Mouse (Mus musculus) T-cell, adult 66 days (primary cell): ENCODE measurements around the gene Gm5624. TPM values are rescaled to one million over a fixed set of nuclear protein-coding genes. Genes with fewer than 3 reads are reported as not detected.

Experiments used
- total RNA-seq, 2 experiments: library from RNA; stranded (reverse); gene quantifications; 3 replicates in 1 of 2; 4 replicates in 1 of 2; pipeline ENCODE4 v1.2.4; 2023

Gene Gm5624
- not detected for total RNA-seq

DNA sequence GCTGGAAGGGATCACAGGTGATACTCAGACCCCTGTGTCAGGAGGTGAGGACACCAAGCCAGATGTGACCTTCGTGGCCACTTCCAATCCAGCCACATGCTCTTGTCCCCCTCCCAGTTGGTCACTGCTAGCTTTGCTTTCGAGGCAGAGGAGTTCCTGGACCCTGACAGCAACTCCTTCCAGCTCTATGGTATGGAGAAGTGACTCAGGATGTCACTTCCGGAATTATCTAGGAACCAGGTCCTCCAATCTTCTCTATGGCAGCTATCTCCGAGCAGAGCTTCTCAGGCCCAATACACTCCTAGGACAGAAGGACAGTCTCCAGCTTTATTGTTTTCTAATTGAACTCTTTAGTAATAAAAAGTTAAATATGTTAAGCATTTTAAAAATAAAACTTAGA is at the start of gene Gm5624:
Gene Gm5624, minus strand, starts transcription at position 202 of the 400 bp plus-strand sequence.

DNA sequence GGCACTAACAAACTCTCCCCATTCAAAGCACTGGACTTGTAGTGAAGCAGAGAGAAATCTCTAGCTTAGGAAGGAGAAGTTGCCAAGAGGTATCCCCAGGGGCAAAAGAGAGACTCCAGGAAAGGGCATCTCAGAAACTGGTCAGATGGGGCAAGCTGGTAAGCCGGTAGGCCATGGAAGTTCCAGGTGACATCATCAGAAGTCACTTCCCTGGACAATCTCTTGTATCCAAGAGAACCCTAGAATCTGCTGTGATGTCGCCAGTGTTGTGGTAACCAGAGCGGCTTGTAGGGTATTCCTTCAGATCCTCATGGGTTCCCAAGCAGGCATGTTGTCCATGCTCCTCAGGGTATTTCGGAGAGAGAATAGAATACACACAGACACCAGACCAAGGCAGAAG is 44.9 kb downstream of the Gm5624 start, which contains the start of gene Gm8247:
Gene Gm8247, plus strand, starts transcription at position 301 of the 400 bp plus-strand sequence.

DNA sequence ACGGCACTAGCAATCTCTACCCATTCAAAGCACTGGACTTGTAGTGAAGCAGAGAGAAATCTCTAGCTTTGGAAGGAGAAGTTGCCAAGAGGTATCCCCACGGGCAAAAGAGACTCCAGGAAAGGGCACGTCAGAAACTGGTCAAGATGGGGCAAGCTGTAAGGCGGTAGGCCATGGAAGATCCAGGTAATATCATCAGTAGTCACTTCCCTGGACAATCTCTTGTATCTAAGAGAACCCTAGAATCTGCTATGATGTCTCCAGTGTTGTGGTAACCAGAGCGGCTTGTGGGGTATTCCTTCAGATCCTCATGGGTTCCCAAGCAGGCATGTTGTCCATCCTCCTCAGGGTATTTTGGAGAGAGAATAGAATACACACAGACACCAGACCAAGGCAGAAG is 109.8 kb downstream of the Gm5624 start, which contains the start of gene Gm17093:
Gene Gm17093, plus strand, starts transcription at position 301 of the 400 bp plus-strand sequence.

Other genes with a start within 250 kb of the Gm5624 start
- gene Gm3371, start 217.2 kb downstream of the Gm5624 start, total RNA-seq = not detected
- not detected for gene Gm8232, start 194.3 kb downstream of the Gm5624 start, total RNA-seq
- not detected for gene BC061237, start 135.5 kb downstream of the Gm5624 start, total RNA-seq
- gene Gm17093, start 109.7 kb downstream of the Gm5624 start, total RNA-seq = not detected
- gene Gm8247, start 44.8 kb downstream of the Gm5624 start, total RNA-seq = not detected
- gene Gm8257, start 78.5 kb upstream of the Gm5624 start, total RNA-seq = not detected
- not detected for gene Gm8267, start 122.4 kb upstream of the Gm5624 start, total RNA-seq
- not detected for gene Ptgdr, start 231.4 kb upstream of the Gm5624 start, total RNA-seq